Mouse (Mus musculus): ENCODE measurements around the gene Kxd1.

The Kxd1 gene

DNA sequence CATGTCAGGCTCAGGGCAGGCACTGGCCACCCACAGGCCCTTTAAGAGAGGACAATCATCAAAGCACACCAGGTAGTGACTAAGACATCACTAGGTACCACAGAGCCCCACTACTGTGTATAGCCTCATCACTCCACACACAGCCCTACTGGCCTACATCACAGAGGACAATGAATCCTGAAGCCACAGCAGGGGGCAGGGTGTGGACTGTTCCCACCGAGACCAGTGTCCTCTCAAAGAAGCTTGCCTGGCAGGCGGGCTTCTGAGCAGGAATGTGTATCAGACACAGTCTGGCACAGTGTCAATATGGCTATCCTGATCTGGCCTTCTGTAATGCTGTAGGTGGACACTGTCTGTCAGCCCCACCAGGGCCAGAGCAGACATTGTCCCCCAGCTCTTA lies 57.8 kb downstream of the Kxd1 start:
- DNase-seq (ENCODE audit: extremely low spot score, low spot score), result no peak

DNA sequence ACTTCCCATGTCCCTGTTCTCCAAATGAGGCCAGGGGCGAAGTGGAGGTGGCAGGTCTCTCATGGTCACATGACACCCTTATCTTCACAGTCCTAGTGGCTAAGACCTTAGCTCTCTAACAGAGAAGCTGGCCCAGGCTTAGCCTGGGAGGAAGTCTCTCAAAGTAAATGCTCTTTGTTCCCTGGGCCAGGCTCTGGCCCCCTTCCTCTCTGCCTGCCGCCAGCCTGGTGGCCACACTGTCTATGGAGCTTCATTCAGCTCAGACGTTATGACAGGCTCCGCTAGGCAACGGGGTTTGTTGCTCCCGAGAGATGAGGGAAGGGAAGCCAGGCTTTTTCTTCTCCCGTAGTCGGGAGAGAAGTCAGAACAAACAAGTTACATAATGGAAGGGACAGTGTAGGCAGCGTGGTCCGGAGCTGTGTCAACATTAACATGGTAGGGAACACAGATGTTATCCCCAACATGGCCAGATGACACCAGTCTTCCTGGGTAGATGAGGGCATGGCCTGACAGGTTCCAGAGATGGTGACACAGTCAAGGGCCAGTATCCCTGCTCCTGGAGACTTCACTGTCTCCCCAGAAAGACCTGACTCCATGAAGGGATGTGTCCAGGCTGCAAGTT lies 58.4 kb downstream of the Kxd1 start:
- DNase-seq (ENCODE audit: extremely low spot score, low spot score), result no peak

DNA sequence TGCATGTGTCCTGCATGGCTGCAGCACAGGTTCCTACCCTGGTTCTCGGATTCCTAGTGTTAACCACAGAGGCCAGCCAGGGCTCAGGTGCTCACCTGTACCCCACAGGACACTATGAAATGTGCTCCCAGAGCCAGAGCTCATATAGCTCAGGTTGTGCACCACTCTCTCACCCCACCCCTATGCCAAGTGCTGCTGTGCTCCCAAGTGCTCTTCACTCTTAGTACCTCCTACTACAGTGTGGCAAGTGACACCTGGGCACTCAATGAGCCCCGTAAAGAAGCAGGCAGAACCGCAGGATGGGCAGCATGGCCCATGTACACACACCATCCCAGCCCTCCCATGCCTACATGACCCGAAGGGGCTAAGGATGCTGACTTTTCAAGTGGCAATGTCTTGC lies 59.0 kb downstream of the Kxd1 start:
- DNase-seq (ENCODE audit: extremely low spot score, low spot score), result no peak

DNA sequence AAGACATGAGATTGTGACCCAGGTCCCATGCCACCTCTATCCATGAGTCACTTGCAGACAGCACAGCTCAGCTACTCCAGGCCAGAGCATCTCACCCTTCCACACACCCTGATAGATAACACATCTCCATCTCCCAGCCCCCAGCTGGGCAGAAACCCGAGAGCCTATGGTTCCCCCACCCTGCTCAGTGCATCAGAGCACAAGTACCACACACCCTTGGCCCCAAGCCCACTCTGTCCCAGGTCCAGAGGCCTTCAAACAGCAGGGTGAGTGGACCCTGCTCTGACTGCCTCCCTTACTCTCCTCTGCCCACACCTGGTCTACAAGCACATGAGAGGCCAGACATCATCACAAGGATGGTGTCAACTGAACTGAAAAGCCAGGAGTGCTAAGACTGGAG lies 59.8 kb downstream of the Kxd1 start:
- DNase-seq (ENCODE audit: extremely low spot score, low spot score), result no peak

DNA sequence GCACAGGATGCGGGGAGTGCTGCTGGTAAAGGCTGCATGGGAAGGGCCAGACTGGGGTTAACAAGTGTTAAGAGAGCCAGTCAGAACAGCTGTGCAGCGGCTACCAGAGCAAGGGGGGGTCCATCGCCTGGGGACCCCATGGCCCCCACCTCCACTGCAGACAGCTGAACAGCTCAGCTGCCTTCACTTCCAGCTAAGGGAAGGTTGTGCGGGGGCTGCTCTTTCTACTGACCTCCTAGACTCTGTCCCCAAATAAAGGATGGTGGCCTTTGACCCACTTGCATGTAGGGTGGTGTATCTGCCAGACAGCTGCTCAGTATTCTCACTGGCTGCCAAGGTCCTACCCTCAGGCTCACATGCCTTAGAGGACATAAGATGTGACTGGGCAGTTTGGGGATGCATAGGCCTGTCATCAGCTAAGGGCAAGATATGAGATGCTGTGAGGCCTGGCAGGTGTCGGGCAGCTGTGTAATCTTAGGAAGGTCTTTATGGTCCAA lies 60.5 kb downstream of the Kxd1 start:
- no peak for DNase-seq (ENCODE audit: extremely low spot score, low spot score)

DNA sequence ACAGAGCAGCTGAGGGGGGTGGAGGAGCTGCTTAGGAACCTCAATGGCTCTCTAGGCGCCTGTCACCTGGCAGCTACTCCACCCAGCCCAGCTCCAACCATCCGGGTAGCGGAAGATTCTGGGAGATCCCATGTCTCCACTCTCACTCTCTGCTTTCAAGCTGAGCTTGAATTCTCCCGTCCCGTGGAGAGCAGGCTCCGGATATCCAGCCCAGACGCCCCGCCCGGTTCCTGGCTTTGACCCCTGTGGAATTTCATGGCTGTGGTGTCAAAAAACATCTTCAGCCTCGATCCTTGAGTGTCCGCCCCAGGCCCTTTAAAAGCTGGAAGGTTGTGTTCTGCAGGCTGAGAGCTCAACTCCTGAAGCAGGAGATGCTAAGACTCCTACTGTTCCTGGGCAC lies 61.0 kb downstream of the Kxd1 start:
- DNase-seq (ENCODE audit: extremely low spot score, low spot score), result no peak

DNA sequence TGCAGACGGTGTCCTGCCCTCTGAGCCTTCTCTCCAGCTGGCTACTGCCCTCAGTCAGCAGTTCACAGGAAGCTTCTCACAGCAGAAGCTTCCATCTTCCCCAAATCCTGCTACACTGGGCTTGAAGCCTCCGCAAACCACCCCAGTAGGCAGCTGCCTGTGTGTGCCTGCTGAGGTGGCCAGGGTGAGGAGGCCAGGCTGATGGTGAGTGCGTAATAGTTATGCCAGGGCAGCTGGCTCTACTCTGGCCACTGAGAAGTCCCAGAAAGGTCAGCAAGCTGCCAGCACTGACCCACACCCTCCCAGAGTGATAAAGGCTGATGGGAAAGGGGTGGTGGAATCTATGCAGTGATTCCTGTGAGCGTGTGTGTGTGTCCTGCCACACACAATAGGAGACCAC lies 61.5 kb downstream of the Kxd1 start:
- no peak for DNase-seq (ENCODE audit: extremely low spot score, low spot score)

DNA sequence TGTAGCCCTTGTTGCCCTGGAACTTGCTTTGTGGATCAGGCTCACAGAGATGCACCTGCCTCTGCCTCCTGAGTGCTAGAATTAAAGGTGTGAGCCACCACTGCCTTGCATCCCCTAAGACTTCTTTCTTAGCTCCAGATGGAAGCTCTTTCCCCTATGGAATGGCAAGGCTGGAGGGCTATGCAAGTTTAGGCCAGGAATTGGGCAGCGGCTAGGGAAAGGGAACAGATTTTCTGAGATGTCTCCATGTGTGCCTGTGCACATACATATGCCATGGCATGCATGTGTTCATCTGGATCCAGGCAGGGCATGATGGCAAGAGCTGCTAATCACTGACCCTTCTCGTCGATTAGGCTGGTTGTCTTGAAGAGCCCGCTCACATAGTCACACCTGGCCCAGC lies 62.1 kb downstream of the Kxd1 start:
- DNase-seq (ENCODE audit: extremely low spot score, low spot score), result no peak

DNA sequence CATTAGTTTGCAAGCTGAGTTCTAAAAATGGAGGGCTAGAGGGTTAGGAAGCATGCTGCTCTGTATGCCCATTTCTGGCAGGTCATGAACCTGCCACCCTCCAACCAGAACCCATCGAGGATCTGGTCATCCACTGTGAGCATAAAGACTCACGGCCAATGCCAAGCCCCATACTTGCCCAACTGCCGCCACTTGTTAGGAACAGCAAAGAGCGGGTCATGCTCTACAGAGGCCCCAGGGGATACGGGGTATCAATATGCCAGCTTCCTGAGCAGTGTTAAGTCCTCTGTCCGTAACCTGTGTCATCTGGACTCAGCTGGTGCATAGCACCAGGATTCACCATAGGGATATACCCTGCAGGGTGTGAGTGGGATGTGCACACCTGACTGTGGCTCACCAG lies 63.6 kb downstream of the Kxd1 start:
- no peak for DNase-seq (ENCODE audit: extremely low spot score, low spot score)

DNA sequence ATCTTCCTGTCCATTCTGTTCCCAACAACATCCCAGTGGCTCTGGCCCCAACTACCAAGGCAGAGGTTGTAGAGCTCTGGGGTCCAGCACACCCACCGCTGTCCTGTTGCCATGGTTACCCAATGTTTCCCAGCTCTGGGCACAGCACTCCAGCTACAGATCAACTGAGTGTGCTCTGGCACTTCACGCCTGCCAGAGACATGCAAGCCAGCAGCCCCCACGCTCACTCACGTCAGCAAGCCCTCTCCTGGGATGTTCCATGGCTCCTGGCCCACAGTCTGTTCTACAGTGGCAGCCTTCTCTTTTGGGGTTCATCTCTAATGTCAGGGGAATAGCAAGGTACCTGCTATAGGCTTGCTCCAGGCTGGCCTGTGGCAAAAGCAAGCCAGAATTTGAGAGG lies 64.5 kb downstream of the Kxd1 start:
- no peak for DNase-seq (ENCODE audit: extremely low spot score, low spot score)

DNA sequence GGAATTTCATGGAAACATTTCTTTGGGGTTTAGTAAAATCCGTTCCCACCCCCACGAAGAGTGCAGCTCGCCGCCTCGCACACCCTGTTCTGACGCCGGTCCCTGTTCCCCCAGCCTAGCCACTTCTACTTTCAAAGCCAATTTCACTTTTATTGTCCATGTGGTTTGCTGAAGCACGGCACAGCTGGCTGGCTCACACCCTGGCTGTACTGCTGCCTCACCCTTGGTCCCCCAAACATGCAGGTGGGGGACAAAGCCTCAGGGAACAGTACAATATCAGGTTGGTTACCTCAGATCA lies 65.3 kb downstream of the Kxd1 start:
- DNase-seq (ENCODE audit: extremely low spot score, low spot score), result no peak

DNA sequence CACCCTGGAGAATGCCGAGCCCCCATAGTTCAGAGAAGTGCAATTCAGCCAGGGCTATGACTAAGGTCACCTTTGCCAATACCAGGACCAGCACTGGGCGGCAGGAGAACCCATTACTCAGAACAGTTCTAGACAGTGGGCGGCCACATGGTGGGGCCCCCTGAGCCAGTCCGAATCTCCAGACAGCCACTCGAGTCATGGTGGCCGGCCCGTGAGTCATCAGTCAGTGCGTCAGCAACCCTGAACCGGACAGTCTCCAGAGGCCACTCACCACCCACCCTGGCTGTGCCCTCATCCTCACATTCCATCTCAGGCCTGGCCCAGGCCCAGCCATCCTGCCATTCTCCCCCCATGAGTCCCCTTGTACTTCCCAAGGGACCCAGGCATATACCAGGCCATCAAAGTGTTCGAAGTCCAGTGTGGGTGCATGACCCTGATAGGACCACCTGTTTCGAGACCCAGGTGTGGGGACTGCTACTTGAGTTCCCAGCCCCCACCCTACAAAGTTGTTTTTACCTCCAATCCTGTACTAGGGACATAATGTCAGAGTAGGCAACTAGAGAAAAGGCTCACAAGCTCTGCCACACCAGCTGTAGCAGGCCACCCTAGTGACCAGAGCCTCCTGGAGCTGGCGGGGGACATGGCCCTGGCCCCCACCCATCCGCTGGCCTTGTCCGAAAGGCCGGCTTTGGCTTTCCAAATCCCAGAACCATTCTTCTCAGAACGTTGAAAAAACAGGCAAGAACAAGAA lies 65.8 kb downstream of the Kxd1 start:
- DNase-seq (ENCODE audit: extremely low spot score, low spot score), result no peak

DNA sequence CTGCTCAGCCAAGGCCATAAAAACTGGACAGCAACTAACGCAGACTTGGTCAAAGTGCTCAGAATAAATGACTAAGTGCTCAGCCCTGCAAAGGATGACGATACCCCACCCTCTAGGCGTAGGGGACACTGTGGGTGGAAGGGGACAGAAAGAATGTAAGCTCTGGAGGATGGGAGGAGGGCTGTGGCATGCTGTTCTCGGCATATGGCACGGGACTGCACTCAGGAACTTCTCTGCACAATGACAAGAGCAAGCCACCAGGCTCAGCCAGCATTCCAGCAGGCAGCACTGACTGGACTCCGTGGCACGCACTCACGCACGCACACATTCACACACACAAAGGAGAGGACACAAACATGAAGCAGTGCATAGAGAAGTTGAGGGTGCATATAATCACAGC lies 67.2 kb downstream of the Kxd1 start:
- no peak for DNase-seq (ENCODE audit: extremely low spot score, low spot score)

DNA sequence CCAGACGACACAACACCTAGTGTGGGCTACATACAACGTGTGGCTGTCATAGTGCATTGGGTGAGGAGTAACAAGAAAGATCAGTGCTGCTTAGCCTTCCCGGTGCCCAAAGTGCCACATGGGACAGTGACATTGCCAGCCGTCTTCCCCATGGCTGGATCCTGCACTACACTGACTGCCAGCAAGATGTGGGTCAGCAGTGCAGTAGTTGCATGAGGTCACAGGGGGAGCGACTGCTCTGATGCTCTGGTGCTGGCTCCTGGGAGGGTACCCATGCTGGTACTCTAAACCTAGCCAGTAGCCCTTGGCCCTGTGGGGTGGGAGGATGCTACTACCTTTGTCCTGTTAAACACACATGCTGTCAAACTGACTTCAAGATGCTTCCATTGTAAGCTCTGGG lies 67.6 kb downstream of the Kxd1 start:
- DNase-seq (ENCODE audit: extremely low spot score, low spot score), result no peak

DNA sequence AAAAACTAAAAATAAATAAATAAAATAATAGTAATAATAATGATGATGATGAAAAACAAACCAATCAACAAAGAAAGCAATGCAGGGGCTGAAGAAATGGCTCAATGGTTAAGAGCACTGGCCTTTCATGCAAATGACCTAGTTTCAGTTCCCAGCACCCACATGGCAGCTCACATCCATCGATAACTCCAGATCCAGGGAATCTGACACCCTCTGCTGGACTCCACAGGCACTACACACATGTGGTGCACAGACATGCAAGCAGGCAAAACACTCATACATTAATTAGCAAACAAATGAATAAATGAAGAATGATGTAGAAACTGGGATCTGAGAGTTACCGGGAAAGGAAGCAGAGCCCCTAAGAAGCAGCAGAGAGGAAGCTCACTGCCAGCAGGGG lies 68.1 kb downstream of the Kxd1 start:
- DNase-seq (ENCODE audit: extremely low spot score, low spot score), result no peak

DNA sequence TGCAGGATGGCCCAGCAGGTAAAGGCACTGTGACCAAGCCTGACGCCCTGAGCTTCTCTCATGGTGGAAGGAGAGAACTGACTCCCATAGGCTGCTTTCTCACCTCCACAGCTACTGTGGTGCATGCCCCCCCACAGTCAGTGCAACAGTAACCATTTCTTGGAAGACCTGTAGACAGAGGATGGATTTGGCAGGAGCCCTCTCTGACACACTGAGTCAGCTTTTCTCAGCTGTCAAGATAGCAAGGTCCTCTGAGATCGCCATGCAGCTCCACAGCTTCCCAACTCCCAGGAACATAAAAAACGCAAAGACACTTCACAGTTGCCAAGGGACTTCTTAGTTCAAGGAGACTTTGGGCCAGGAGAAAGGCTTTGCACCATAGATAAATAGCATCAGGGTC lies 69.3 kb downstream of the Kxd1 start:
- no peak for DNase-seq (ENCODE audit: extremely low spot score, low spot score)
